Mouse (Mus musculus): ENCODE results near the gene 4930447C04Rik.

4930447C04Rik gene

GRCm38 (mm10) chr12:72947335-72947734, 6.8 kb upstream of the 4930447C04Rik start:
- no peak for TF ChIP-seq GATA4 (IDR thresholded peaks at IDR 0.05; ENCODE audit: insufficient replicate concordance, low read length)

GRCm38 (mm10) chr12:72946805-72947204, 6.2 kb upstream of the 4930447C04Rik start:
- TF ChIP-seq GATA4 (IDR thresholded peaks at IDR 0.05; ENCODE audit: insufficient replicate concordance, low read length), result no peak

- no peak for TF ChIP-seq GATA4 (IDR thresholded peaks at IDR 0.05; ENCODE audit: insufficient replicate concordance, low read length)
Measured at GRCm38 (mm10) chr12:72946064-72946395, 5.5 kb upstream of the 4930447C04Rik start.

- TF ChIP-seq GATA4 (IDR thresholded peaks at IDR 0.05; ENCODE audit: insufficient replicate concordance, low read length), result no peak
Measured at GRCm38 (mm10) chr12:72945301-72946063, 4.9 kb upstream of the 4930447C04Rik start.

GRCm38 (mm10) chr12:72944411-72945225, 4.0 kb upstream of the 4930447C04Rik start:
- TF ChIP-seq GATA4 (IDR thresholded peaks at IDR 0.05; ENCODE audit: insufficient replicate concordance, low read length), result no peak

- TF ChIP-seq GATA4 (IDR thresholded peaks at IDR 0.05; ENCODE audit: insufficient replicate concordance, low read length), result no peak
Measured at GRCm38 (mm10) chr12:72943574-72944110, 3.1 kb upstream of the 4930447C04Rik start.

GRCm38 (mm10) chr12:72942171-72942570, 1.6 kb upstream of the 4930447C04Rik start:
- no peak for TF ChIP-seq GATA4 (IDR thresholded peaks at IDR 0.05; ENCODE audit: insufficient replicate concordance, low read length)

GRCm38 (mm10) chr12:72941398-72942051, 951 bp upstream of the 4930447C04Rik start:
- TF ChIP-seq GATA4 (IDR thresholded peaks at IDR 0.05; ENCODE audit: insufficient replicate concordance, low read length), result no peak

GRCm38 (mm10) chr12:72940822-72941397, 336 bp upstream of the 4930447C04Rik start:
- no peak for TF ChIP-seq GATA4 (IDR thresholded peaks at IDR 0.05; ENCODE audit: insufficient replicate concordance, low read length)

- TF ChIP-seq GATA4 (IDR thresholded peaks at IDR 0.05; ENCODE audit: insufficient replicate concordance, low read length), result no peak
Measured at GRCm38 (mm10) chr12:72939616-72940015, 958 bp downstream of the 4930447C04Rik start, which contains the start of gene Six6. TSS of gene Six6 (plus strand) at chr12:72939892.

- TF ChIP-seq GATA4 (IDR thresholded peaks at IDR 0.05; ENCODE audit: insufficient replicate concordance, low read length), result no peak
Measured at GRCm38 (mm10) chr12:72938600-72939490, 1.7 kb downstream of the 4930447C04Rik start.

GRCm38 (mm10) chr12:72938176-72938575, 2.4 kb downstream of the 4930447C04Rik start:
- no peak for TF ChIP-seq GATA4 (IDR thresholded peaks at IDR 0.05; ENCODE audit: insufficient replicate concordance, low read length)

GRCm38 (mm10) chr12:72937537-72938120, 2.9 kb downstream of the 4930447C04Rik start:
- TF ChIP-seq GATA4 (IDR thresholded peaks at IDR 0.05; ENCODE audit: insufficient replicate concordance, low read length), result no peak

GRCm38 (mm10) chr12:72936751-72937150, 3.8 kb downstream of the 4930447C04Rik start:
- TF ChIP-seq GATA4 (IDR thresholded peaks at IDR 0.05; ENCODE audit: insufficient replicate concordance, low read length), result no peak
